8 mouse cellular contexts compared by ENCODE assay signal in the genomic region with DNA sequence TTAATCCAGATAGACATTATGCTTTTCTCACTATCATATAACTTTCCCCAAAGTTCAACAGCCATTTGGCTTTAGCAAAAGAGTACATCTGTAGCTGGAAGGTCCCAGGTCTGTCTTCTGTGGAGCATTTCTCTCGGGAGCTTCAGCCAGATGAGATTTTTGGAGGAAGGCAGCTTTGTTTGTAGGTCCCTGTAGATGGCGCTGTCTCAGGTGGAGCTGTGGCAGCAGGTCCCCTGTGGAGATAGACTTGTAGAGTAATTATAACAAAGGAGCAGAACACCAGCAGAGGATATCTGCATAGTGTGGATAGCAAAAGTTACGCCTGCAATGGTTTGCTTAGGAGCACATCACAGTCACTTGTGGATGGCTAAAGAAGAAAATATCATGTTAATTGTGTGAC.
A peak's percentile ranks its signal among the peaks of the same experiment; 100 is the strongest.
DNase-seq lines count a peak whose midpoint lies in the region; ATAC-seq and TF ChIP-seq lines count a peak whose summit lies in the region.
"Not testable (repeated sequence)": the region's sequence is repeated elsewhere in the genome, so short reads cannot be mapped to it uniquely, and the experiment has no call there.

No protein-coding gene starts in this region.

- peak; percentile 24 for TF ChIP-seq CTCF in ES-Bruce4 (IDR thresholded peaks at IDR 0.05; ENCODE audit: low read depth, low read length)
- peak; percentile 42 for TF ChIP-seq CTCF in left cerebral cortex, adult 2 months (IDR thresholded peaks at IDR 0.05)

- not testable (repeated sequence) for H3K27ac ChIP-seq in ES-Bruce4 (ENCODE audit: insufficient read depth, low read length); embryonic facial prominence, embryonic 14.5 days (replicated peaks; ENCODE audit: low read depth, low read length); heart, embryonic 13.5 days (replicated peaks); intestine, embryonic 15.5 days; left cerebral cortex, adult 2 months; neural tube, embryonic 15.5 days (replicated peaks)

- DNase-seq in cerebellum, adult 9-11 months, result peak; percentile 5
- DNase-seq in embryonic facial prominence, embryonic 14.5 days (ENCODE audit: low spot score), result peak; percentile 5
- DNase-seq in left cerebral cortex, adult 2 months (ENCODE audit: extremely low spot score in 1 of 2, low spot score in 2 of 2), result not testable (repeated sequence)
- DNase-seq in lung, postnatal 10 days, result peak; percentile 1

- ATAC-seq in embryonic facial prominence, embryonic 14.5 days (ENCODE audit: low read depth); heart, embryonic 13.5 days (ENCODE audit: extremely low read depth, insufficient number of reproducible peaks, low FRiP score, low TSS enrichment); intestine, embryonic 15.5 days; neural tube, embryonic 15.5 days (ENCODE audit: low FRiP score): not testable (repeated sequence)

- not testable (repeated sequence) for H3K4me3 ChIP-seq in ES-Bruce4 (ENCODE audit: low read depth, low read length); intestine, embryonic 15.5 days (replicated peaks); left cerebral cortex, adult 2 months; neural tube, embryonic 15.5 days (replicated peaks)
- peak overlapping the region; percentile 43; the same call in 1 of the 2 replicates for H3K4me3 ChIP-seq in embryonic facial prominence, embryonic 14.5 days (ENCODE audit: low read depth, low read length)
- peak overlapping the region; percentile 54 for H3K4me3 ChIP-seq in heart, embryonic 13.5 days

- 25% methylated on average over 3 of the region's 3 CpGs for WGBS in embryonic facial prominence, embryonic 14.5 days
- 16% methylated on average over 3 of the region's 3 CpGs for WGBS in heart, embryonic 13.5 days
- 30% methylated on average over 3 of the region's 3 CpGs for WGBS in intestine, embryonic 15.5 days
- WGBS in neural tube, embryonic 15.5 days, result 29% methylated on average over 3 of the region's 3 CpGs

- H3K36me3 ChIP-seq in ES-Bruce4 (ENCODE audit: control insufficient read depth, insufficient read depth, low read length, poor library complexity, severe bottlenecking); embryonic facial prominence, embryonic 14.5 days (ENCODE audit: control insufficient read depth, insufficient read depth, low read length); heart, embryonic 13.5 days; intestine, embryonic 15.5 days; neural tube, embryonic 15.5 days: not testable (repeated sequence)

- intact Hi-C loops in left cerebral cortex, adult 2 months (cut with DNase I), result not testable (repeated sequence)

- not testable (repeated sequence) for H3K27me3 ChIP-seq in ES-Bruce4 (ENCODE audit: control insufficient read depth, insufficient read depth, low read length, poor library complexity, severe bottlenecking); embryonic facial prominence, embryonic 14.5 days (replicated peaks; ENCODE audit: control insufficient read depth, insufficient read depth, low read length); intestine, embryonic 15.5 days (replicated peaks); neural tube, embryonic 15.5 days (replicated peaks)
- peaks cover 17% of the 10 kb centered on the region for H3K27me3 ChIP-seq in heart, embryonic 13.5 days (replicated peaks)

- peak overlapping the region; percentile 47 for H3K4me2 ChIP-seq in embryonic facial prominence, embryonic 14.5 days (ENCODE audit: low read depth, low read length)
- H3K4me2 ChIP-seq in heart, embryonic 13.5 days, result peak overlapping the region; percentile 66
- 0 out of 2 replicates have a peak overlapping the region, but pooled peaks have one; percentile 11 for H3K4me2 ChIP-seq in intestine, embryonic 15.5 days (replicated peaks)
- H3K4me2 ChIP-seq in neural tube, embryonic 15.5 days, result peak overlapping the region; percentile 53

- TF ChIP-seq EP300 in ES-Bruce4 (IDR thresholded peaks at IDR 0.05; ENCODE audit: insufficient read depth, low read depth, low read length), result not testable (repeated sequence)

- not testable (repeated sequence) for H3K9ac ChIP-seq in ES-Bruce4 (ENCODE audit: low read depth, poor library complexity, severe bottlenecking); embryonic facial prominence, embryonic 14.5 days (ENCODE audit: low read depth, low read length); heart, embryonic 13.5 days; intestine, embryonic 15.5 days; neural tube, embryonic 15.5 days (replicated peaks)

- H3K9me3 ChIP-seq in ES-Bruce4 (replicated peaks; ENCODE audit: control insufficient read depth, insufficient read depth, low read length, poor library complexity, severe bottlenecking); embryonic facial prominence, embryonic 14.5 days (ENCODE audit: control insufficient read depth, low read length); heart, embryonic 13.5 days; intestine, embryonic 15.5 days; neural tube, embryonic 15.5 days (replicated peaks): not testable (repeated sequence)

- not testable (repeated sequence) for TF ChIP-seq POLR2A in ES-Bruce4 (IDR thresholded peaks at IDR 0.05; ENCODE audit: insufficient read depth, low read length)

- not testable (repeated sequence) for H3K4me1 ChIP-seq in ES-Bruce4 (ENCODE audit: control insufficient read depth, insufficient read depth, low read length); embryonic facial prominence, embryonic 14.5 days (ENCODE audit: control insufficient read depth, insufficient read depth, low read length); heart, embryonic 13.5 days; intestine, embryonic 15.5 days (replicated peaks); neural tube, embryonic 15.5 days

Comparison
In these comparisons a context has a peak if more than half of its experiments do, and no peak if none do; other contexts are left out.
1. H3K4me2 ChIP-seq: peak in every context shown above with its lines; median percentile 66 in heart, embryonic 13.5 days; 53 in neural tube, embryonic 15.5 days; 47 in embryonic facial prominence, embryonic 14.5 days; 11 in intestine, embryonic 15.5 days.